Mouse (Mus musculus) neural tube, embryonic 11.5 days (tissue): ENCODE measurements at regions not wholly inside any gene's neighbourhood (a gene's known extent, or its start where the extent isn't known, plus 50 kb on each side); places are given as distances from the start of the nearest gene placed in this dataset.

Experiments
- ATAC-seq: fragments of 200-750 bp; cut with Nextera tagmentation; 2 replicates; pipeline ENCODE4 v1.8.0; 2017; ENCODE audit warnings: moderate number of reproducible peaks, mild to moderate bottlenecking, moderate TSS enrichment, moderate library complexity; ENCODE audit not compliant: insufficient read depth, low FRiP score, low TSS enrichment
- DNase-seq: peaks from one replicate; pipeline ENCODE4 v3.0.0-alpha.2; 2015; ENCODE audit warnings: low spot score
- H3K27ac ChIP-seq: fragments of 300-500 bp; sonication (generic); 2 replicates; pipeline ENCODE4 v1.5.1; 2014; ENCODE audit warnings: low read depth, mild to moderate bottlenecking, low read length
- H3K27me3 ChIP-seq: fragments of 300-500 bp; sonication (generic); 2 replicates; pipeline ENCODE4 v1.6.1; 2014; ENCODE audit warnings: mild to moderate bottlenecking, low read length, mixed read lengths; ENCODE audit not compliant: control insufficient read depth, insufficient read depth
- H3K36me3 ChIP-seq: fragments of 300-500 bp; sonication (generic); 2 replicates; pipeline ENCODE4 v1.6.1; 2014; ENCODE audit warnings: mild to moderate bottlenecking, low read length, moderate library complexity, mixed read lengths; ENCODE audit not compliant: control insufficient read depth, insufficient read depth
- H3K4me1 ChIP-seq: fragments of 300-500 bp; sonication (generic); 2 replicates; pipeline ENCODE4 v1.6.1; 2014; ENCODE audit warnings: low read length, mixed read lengths; ENCODE audit not compliant: control insufficient read depth, insufficient read depth
- H3K4me2 ChIP-seq: fragments of 300-500 bp; sonication (generic); 2 replicates; pipeline ENCODE4 v1.6.1; 2014; ENCODE audit warnings: low read depth, mild to moderate bottlenecking, moderate library complexity
- H3K4me3 ChIP-seq: fragments of 300-500 bp; sonication (generic); 2 replicates; pipeline ENCODE4 v1.5.1; 2014; ENCODE audit warnings: low read depth, low read length
- H3K9ac ChIP-seq: fragments of 300-500 bp; sonication (generic); 2 replicates; pipeline ENCODE4 v1.6.1; 2014; ENCODE audit warnings: mild to moderate bottlenecking, low read length
- H3K9me3 ChIP-seq: fragments of 300-500 bp; sonication (generic); 2 replicates; pipeline ENCODE4 v1.6.1; 2016; ENCODE audit warnings: low read length; ENCODE audit not compliant: control insufficient read depth
- WGBS: fragments of 180-500 bp; shearing (Covaris S2); extraction: QIAGEN DNeasy Blood & Tissue Kit; methylation state at CpG from one replicate; pipeline ENCODE4 v1.1.7; 2014; 5-methylcytosine and 5-hydroxymethylcytosine counted together

- DNase-seq (peak; percentile 60), ATAC-seq (no peak)
- H3K9me3 ChIP-seq: no peaks in the 10 kb centered on the region
- H3K27ac ChIP-seq: no peak overlapping the region
- H3K9ac ChIP-seq: no peak overlapping the region
- no peak overlapping the region for H3K4me2 ChIP-seq
- H3K36me3 ChIP-seq: no peaks in the 10 kb centered on the region
- H3K27me3 ChIP-seq: no peaks in the 10 kb centered on the region
- H3K4me1 ChIP-seq: no peaks in the 10 kb centered on the region
- WGBS: 47% methylated on average over 3 of the region's 3 CpGs
- H3K4me3 ChIP-seq: no peak overlapping the region
Observed at GRCm38 (mm10) chr6:126405736-126406135, 129.5 kb downstream of the Kcna5 start.

DNA sequence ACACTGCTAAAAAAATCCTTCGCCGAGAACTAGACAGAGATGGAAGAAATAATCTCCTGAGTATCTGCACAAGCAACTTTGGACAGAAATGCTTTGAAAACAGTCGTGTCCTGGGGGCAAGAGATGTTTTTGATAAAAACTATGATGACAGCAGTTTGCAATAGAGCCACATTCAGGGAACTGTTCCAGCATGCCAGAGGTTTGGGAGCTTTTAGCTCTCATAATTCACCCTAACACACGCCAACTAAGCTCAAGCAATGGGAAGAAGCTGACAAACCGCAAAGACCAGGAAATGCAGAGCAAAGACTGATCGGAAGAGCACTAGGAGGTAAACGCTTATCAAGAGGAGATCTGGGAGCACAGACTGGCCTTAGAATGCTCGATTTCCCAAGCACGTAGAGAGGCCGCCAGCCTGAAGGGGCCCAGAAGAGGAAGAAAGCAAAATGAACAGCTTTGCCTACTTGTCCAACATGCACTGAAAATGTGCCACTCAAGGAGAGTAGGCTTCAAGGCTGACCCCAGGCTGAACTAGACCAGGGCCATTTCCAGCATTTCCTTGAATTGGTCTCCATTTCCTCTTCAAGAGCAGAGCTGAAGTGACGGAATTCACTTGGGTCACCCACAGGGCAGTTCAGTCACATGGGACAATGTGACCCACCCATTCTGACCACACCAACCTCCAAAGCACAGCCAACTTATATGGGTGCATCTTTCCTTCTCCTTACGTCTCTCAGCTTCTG lies 130.7 kb downstream of the Kcna5 start:
- Histone ChIP-seq H3K4me3 (no peak overlapping the region), H3K4me1 (no peaks in the 10 kb centered on the region), H3K9ac (no peak overlapping the region), H3K36me3 (no peaks in the 10 kb centered on the region), H3K9me3 (no peaks in the 10 kb centered on the region), H3K27ac (no peak overlapping the region), H3K27me3 (no peaks in the 10 kb centered on the region), H3K4me2 (no peak overlapping the region)
- ATAC-seq (no peak), DNase-seq (no peak)
- WGBS: 84% methylated on average over 12 of the region's 12 CpGs

- WGBS: 56% methylated on average over 3 of the region's 3 CpGs
- H3K4me1 ChIP-seq: no peaks in the 10 kb centered on the region
- no peak overlapping the region for H3K4me2 ChIP-seq
- no peaks in the 10 kb centered on the region for H3K9me3 ChIP-seq
- no peaks in the 10 kb centered on the region for H3K27me3 ChIP-seq
- H3K36me3 ChIP-seq: no peaks in the 10 kb centered on the region
- H3K27ac ChIP-seq: no peak overlapping the region
- no peak overlapping the region for H3K4me3 ChIP-seq
- H3K9ac ChIP-seq: no peak overlapping the region
- no peak for ATAC-seq
- no peak for DNase-seq
Observed at GRCm38 (mm10) chr6:126399595-126399994, 135.6 kb downstream of the Kcna5 start.

DNA sequence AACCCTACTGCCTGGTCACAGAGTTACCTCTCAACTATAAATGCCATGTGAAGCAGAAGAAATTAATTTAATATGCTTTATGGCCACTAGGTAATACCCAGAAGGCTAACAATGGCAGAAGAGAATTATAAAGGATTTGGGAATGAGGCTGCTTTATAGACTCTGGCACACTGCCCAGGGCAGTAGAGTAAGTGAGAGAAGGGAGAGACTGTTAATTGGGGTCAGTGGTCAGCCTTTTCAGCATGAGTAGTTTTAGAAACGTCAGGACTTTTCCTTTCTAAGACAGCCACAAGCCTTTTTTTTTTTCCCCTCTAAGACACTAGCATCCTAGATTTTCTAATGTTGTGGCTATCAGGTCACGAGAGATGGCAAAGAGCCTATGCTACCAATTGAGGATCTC lies 136.6 kb downstream of the Kcna5 start:
- no peak overlapping the region for H3K4me3 ChIP-seq
- H3K9me3 ChIP-seq: no peaks in the 10 kb centered on the region
- no peak overlapping the region for H3K9ac ChIP-seq
- H3K27ac ChIP-seq: no peak overlapping the region
- H3K4me2 ChIP-seq: no peak overlapping the region
- no peaks in the 10 kb centered on the region for H3K4me1 ChIP-seq
- DNase-seq (no peak), ATAC-seq (no peak)
- WGBS: 53% methylated on average over 2 of the region's 2 CpGs
- H3K27me3 ChIP-seq: no peaks in the 10 kb centered on the region
- H3K36me3 ChIP-seq: no peaks in the 10 kb centered on the region

- 78% methylated on average over 3 of the region's 3 CpGs for WGBS
- H3K4me3 ChIP-seq: no peak overlapping the region
- no peaks in the 10 kb centered on the region for H3K9me3 ChIP-seq
- no peaks in the 10 kb centered on the region for H3K4me1 ChIP-seq
- no peak overlapping the region for H3K4me2 ChIP-seq
- no peak for ATAC-seq
- H3K36me3 ChIP-seq: no peaks in the 10 kb centered on the region
- no peak overlapping the region for H3K27ac ChIP-seq
- H3K27me3 ChIP-seq: no peaks in the 10 kb centered on the region
- no peak overlapping the region for H3K9ac ChIP-seq
- no peak for DNase-seq
Observed at GRCm38 (mm10) chr6:126395015-126395414, 140.2 kb downstream of the Kcna5 start.

DNA sequence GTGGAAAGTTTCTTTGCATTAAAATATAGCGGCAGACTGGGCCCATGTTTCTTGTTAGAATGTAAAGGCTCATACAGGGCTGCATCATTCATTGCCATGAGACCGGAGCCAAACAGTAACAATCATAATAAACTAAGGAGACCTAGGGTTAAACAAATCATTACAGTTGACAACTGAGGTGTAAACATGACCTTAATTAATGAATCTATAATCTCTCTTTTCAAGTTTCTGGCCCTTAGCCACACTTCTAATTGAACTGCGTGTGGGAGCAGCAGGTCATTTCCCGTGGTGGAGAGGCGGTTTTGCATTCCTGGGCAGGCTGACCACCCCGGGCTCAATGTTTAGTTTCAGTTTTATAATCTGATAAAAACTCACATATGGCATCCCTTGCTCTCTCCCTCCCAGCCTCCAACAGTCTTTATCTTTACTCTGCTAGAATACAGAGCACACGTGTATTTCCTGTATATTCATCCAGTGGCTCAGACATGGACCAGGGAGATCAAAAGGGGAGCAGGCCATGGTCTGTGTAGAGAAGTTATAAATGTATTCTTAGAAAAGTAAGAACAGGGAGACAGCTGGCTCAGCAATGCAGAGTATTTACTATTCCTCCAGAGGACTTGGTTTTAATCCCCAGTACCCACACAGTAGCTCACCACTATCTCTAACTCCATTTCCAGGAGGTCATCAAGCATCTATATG lies 141.0 kb downstream of the Kcna5 start:
- Histone ChIP-seq H3K9ac (no peak overlapping the region), H3K27me3 (no peaks in the 10 kb centered on the region), H3K36me3 (no peaks in the 10 kb centered on the region), H3K4me3 (no peak overlapping the region), H3K27ac (no peak overlapping the region), H3K9me3 (no peaks in the 10 kb centered on the region), H3K4me2 (no peak overlapping the region), H3K4me1 (no peaks in the 10 kb centered on the region)
- 77% methylated on average over 7 of the region's 7 CpGs for WGBS
- DNase-seq: no peak
- no peak for ATAC-seq

DNA sequence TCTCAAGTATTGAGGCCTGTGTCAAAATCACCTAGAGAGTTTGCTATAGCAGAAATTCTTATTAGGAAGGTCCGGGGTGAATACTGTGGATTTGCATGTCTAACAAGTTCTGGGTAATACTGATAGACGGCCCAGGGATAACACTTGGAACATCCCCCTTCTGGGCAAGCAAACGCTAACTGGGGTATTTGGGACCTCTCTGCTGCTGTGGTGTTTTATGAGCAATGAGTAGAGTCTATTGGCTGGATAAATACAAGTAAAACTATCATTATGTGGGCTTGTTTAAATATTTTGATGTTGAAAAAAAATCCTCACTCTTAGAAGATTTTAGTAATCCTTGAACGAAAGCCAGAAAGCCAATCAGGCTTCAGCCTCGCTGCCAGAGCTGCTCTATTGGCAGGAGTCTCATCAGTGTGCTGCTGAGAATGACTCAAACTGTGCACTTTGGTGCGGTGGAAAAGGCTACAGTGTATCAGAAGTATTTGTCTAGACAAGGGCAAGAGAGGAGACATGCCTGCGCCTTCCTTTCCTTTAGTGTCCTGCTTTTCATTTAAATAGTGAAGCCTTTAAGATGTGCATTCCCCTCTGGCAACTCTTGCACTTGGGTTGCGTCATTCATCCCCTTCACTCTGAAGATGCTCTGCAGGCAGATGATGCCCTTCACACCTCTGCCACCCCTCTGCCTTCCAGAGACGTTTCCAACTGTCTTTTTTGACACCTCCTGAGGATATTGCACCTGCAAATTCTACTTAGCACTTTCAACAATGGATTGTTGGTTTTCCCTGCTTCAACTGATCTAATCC lies 150.8 kb downstream of the Kcna5 start:
- Histone ChIP-seq H3K36me3 (no peaks in the 10 kb centered on the region), H3K4me1 (no peaks in the 10 kb centered on the region), H3K4me2 (no peak overlapping the region), H3K4me3 (no peak overlapping the region), H3K9ac (no peak overlapping the region), H3K27me3 (no peaks in the 10 kb centered on the region), H3K27ac (no peak overlapping the region), H3K9me3 (no peaks in the 10 kb centered on the region)
- DNase-seq (no peak), ATAC-seq (no peak)
- 73% methylated on average over 9 of the region's 9 CpGs for WGBS

DNA sequence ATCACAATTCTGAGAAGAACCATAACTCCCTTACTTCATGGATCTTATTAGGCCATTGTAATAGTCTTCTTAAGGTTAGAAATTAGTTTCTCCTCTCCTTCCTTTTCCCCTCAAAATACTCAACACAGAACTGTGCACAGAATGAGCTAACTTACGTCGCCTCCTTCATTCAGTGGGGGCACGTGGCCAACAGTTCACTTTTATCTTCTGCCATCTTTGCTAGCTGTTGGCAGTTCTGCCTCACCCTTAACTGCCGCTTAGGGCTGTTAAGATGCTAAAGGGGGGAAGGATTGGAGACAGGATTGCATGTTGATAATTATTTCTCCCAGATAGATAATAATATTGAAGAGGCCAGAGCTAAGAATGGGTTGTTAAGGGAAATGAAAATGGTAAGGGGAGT lies 158.0 kb downstream of the Kcna5 start:
- Histone ChIP-seq H3K9ac (no peak overlapping the region), H3K27ac (no peak overlapping the region), H3K9me3 (no peaks in the 10 kb centered on the region), H3K27me3 (no peaks in the 10 kb centered on the region), H3K4me2 (no peak overlapping the region), H3K4me1 (no peaks in the 10 kb centered on the region), H3K4me3 (no peak overlapping the region), H3K36me3 (no peaks in the 10 kb centered on the region)
- 92% methylated on average over 4 of the region's 4 CpGs for WGBS
- no peak for DNase-seq
- ATAC-seq: no peak
